Mouse (Mus musculus) kidney, postnatal 36 days (tissue): Measurements from ENCODE around the gene 2510009E07Rik.
A peak's percentile ranks its signal among the peaks of the same experiment; 100 is the strongest.

ENCODE experiments used
- DNase-seq, 2 experiments: peaks; one replicate each; pipeline ENCODE4 v3.0.0; 2021 to 2022; ENCODE audit warnings: mixed read lengths in 2 of 2

2510009E07Rik gene

DNA sequence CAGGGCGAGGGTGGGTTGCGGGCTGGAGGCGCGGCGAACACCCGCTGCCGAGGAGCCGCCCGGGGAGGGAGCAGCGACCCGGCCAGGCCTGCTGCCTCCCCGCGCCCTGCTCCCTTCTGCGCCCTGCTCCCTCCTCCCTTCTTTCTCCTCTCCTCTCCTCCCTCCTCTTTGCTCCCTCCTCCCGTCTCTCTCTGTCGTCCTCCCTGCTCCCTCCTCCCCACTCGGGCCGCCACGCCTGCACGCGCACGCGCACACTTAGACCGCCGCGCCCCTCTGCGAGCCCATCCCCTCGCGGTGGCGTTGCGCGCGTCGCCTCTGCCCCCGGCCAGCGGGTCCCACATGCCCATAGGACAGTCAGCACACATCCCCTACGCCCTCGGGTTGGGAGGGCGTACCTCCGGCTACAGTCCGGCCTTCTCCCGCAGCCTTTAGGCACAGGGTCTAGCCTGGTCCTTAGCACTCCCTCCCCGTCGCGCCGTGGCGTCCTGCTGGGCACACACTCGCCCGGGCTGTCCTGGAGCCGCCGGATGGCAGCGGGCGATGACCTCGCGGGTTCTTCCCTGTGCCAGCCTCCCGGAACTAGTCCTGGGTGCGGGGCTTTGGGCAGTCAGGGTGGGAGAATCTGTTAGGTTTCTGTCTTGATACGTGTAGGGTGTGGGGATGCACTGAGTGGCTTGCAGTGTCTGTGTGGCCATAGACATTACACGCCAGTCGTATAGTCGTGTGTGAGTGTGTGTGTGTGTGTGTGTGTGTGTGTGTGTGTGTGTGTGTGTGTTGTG is at the start of gene 2510009E07Rik:
TSS of gene 2510009E07Rik (minus strand) at position 203 of the 779 bp plus-strand sequence.
- DNase-seq = peak; percentile 89 to 92

DNA sequence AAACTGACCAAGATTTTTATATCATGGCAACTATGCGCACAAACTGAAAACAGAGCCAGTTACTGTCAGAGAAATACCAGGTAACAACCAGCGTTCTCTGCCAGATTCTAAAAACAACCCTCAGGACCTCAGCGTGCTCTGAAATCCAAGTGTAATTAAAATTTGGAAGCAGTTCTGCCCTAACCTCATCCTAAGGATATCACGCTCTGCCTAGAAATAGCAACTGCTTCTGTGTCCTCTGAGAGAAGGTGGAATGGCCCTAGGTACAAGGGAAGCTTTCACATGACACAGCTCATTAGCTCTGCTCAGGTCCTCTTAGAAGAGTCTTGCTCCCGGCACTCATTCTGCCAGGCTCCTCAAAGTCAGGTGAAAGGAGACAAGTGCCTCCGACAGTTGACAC is 48.9 kb upstream of the 2510009E07Rik start:
- DNase-seq = no peak

- no peak for DNase-seq
Observed at GRCm38 (mm10) chr16:21742898-21743297, 48.4 kb upstream of the 2510009E07Rik start.

- DNase-seq = no peak
Observed at GRCm38 (mm10) chr16:21742191-21742870, 47.9 kb upstream of the 2510009E07Rik start.

GRCm38 (mm10) chr16:21741542-21741941 is 47.1 kb upstream of the 2510009E07Rik start:
- DNase-seq = no peak

DNA sequence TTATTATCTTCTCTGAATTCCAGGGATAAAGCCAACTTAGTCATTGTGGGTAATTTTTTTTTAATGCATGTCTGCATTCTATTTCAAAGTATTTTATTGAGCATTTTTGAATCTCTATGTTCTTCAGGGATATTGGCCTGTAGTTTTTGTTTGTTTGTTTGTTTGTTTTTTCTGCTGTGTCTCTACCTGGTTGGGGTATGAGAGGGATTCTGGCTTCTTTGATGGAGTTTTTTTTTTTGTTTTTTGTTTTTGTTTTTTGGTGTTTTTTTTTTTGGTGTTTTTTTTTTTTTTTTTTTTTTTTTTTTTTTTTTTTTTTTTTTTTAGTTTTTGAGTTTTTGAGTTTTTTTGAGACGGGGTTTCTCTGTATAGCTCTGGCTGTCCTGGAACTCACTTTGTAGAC is 41.2 kb upstream of the 2510009E07Rik start:
- DNase-seq = no peak

DNA sequence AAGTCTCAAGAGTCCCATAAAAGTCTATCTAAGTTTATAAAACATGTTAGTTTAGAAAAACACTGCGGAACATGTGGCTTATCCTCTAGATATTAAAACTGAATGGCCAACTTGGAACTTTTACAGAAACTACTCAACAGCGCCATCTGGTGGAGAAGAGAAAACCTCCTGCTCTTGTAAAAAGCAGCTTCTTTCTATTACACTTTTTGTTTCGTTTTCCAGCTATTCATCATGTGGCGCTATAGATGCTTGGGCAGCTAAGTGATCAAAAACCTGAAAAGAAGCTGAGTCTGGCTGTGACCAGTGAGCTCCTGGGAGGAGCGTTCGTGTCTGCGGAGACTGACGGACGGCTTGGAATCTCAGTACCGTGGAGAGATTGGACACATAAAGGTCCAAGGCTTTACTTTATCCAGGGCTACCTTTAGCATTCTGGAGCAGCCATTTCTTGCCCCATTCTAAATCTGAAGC is 33.5 kb upstream of the 2510009E07Rik start:
- DNase-seq = peak; percentile 72 to 88

GRCm38 (mm10) chr16:21727421-21727820 is 33.0 kb upstream of the 2510009E07Rik start:
- no peak for DNase-seq

DNA sequence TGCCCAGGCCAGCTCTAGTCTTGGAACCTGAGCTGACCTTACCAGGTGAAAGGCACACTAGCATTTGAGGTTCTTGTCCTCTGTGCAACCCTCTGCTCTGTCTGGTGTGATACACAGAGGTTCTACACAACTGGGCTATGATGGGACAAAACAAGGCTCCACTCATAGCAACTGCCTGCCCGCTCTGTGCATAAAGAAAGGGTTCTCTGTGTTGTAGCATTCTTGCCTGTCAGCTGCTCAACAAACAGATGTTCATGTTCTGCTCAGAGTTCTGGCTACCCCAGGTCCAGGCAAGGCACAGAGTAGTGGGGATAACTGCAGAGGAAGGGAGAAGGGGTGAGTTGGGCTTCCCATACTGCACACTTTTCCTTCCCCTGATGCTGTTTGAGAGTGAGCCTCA is 29.8 kb upstream of the 2510009E07Rik start:
- no peak for DNase-seq

- no peak for DNase-seq
Observed at GRCm38 (mm10) chr16:21719770-21720169, 25.3 kb upstream of the 2510009E07Rik start.

- DNase-seq = no peak
Observed at GRCm38 (mm10) chr16:21714516-21714915, 20.1 kb upstream of the 2510009E07Rik start.

GRCm38 (mm10) chr16:21710321-21710720 is 15.9 kb upstream of the 2510009E07Rik start:
- no peak for DNase-seq

- DNase-seq = no peak
Observed at GRCm38 (mm10) chr16:21704691-21705090, 10.2 kb upstream of the 2510009E07Rik start.

GRCm38 (mm10) chr16:21702314-21702690 is 7.8 kb upstream of the 2510009E07Rik start:
- no peak for DNase-seq

DNA sequence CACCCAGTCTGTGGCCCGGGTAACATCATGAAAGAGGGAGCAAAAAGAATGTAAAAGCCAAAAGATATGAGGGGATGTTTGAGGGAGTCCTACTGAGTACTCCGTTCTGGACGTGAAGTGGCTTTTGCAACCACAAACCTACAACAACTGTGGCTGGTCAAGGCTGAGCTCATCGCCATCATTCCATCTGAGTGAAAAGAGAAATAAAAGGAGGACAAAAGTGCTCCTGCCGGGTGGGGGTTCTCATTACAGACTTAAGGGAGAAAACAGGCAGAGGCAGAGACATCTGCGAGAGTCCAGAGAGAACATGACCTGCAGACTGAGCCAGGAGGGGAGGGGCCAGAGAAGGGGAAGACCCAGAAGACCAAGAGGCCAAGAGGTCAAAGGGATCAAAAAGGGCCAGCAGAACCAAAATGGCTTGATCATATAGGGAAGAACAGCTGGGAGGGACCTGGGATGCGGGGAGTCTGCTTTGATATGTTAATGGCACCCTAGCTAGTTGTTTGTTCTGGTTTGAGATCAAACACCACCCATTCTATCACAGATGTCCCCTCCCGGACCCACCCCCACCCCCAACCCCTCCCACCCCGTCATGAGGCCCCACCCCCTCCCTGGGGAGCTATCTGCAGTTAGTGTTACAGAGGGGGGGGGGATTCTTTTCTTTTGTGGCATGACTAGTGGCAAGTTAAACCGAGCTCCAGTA is 7.3 kb upstream of the 2510009E07Rik start:
- peak in 1 of 2 experiments; percentile 10 for DNase-seq

DNA sequence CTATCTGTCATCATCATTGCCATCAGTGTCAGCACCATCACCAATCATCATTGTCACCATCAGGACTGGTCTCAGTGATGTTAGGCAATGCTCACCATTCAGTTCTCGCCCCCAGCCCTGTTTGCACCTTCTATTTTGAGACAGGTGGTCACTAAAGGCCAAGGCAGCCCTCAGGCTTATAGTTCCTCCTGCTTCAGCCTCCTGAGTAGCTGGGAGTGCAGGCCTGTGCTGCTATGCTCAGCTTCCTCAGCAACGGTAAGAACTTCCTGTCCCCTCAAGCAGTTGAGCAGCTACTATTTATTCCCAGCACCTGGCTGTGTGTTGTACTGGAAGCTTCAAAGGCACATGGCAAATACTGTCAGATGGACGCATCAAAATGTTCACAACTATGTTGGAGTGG is 3.7 kb upstream of the 2510009E07Rik start:
- DNase-seq = no peak

- no peak for DNase-seq
Observed at GRCm38 (mm10) chr16:21696946-21697345, 2.5 kb upstream of the 2510009E07Rik start.

DNA sequence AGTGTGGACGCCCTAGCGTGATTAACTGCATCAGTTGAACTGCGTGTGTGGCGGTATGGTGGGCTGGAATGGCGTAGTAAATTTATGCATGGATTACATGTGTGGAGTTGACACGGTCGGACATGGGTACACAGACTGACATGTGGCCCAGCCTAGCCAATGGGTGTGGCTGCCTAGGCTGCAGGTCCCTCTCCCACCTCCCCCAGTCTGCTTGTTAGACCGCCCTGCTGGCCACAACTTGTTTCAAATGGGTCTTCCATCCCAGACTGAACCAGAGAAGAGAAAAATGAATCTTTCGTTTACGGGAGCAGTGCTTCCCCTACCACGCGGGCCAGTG is 745 bp upstream of the 2510009E07Rik start:
- peak; percentile 20 to 31 for DNase-seq

DNA sequence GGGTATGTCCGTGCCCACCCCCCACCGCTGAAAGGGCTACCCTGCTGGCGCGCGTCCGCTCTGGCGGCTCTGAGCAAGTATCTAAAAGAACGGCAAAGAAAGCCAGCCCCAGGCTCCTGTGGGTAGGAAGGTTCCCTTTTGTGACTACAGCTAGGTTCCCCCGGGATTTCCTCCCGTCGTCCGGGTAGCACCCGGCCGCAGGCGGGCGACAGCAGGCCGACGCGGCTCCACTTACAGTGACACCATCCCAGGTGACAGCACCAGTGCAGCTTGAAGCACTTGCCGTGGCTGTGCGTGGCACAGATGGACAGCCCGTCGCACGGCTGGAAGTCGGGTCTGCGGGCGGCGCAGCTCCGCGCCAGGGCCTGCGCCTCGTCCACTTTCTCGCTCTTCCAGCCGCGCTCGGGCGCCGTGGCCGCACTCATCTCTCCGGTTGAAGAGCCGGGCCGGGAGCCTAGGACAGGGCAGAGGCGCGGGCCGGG is 443 bp downstream of the 2510009E07Rik start:
- DNase-seq = peak; percentile 53 to 68

GRCm38 (mm10) chr16:21690216-21690755 is 4.2 kb downstream of the 2510009E07Rik start:
- no peak for DNase-seq

DNA sequence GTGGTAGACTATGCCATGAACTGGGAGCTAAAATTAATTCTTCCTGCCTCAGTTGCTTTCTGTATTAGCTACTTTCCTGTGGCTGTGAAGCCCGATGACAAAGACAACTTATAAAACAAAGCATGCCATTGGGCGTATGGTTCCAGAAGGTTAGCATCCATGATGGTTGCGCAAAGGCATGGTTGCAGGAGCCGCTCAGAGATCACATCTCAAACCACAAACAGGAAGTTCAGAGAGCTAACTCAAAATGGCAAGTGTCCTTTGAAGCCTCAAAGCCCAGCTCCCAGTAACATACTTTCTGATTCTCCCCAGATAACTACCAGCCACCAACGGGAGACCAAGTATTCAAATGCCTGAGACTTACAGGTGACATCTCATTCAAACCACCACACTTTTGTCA is 5.3 kb downstream of the 2510009E07Rik start:
- no peak for DNase-seq

DNA sequence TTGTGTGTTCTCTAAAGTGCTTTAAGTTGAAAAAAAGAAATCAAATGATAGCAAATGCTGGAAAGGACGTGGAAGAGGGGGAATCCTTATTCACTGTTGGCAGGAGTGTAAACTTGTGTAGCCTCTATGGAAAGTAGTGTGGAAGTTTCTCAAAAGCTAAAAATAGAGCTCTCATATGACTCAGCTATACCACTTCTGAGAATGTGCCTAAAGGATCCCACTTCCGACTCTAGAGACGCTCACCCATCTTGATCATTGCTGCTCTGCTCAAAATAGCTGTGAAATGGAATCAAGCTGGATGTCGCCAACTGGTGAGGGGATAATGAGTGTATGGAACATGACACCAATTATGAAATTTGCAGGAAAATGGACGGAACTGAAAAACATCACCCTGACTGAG is 7.1 kb downstream of the 2510009E07Rik start:
- DNase-seq = no peak

DNA sequence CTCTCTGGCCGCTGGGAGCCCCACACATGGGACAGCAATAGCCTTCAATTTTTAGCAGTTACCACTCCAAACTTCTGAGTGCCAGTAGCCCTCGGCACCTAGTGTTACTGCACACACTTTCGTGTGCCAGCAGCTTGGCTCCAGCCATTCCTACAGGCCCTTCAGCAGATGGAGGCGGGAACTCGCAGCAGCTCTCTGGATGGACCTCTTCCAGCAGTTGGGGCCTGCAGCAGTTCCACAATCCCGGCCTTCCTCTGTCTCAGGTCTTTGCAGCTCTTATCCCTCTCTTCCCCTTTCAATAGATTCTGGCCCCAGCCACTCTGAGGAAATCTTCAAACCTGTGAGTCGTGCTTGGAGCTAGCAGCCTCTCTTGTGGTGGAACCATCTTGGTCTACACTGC is 17.7 kb downstream of the 2510009E07Rik start:
- DNase-seq = no peak
